Mouse (Mus musculus): Measurements from ENCODE around the gene Gal3st2. TPM values are rescaled to one million over a fixed set of nuclear protein-coding genes. Genes with fewer than 3 reads are reported as not detected.
"Not testable (repeated sequence)": the region's sequence is repeated elsewhere in the genome, so short reads cannot be mapped to it uniquely, and the experiment has no call there.

Gene Gal3st2
- polyA plus RNA-seq, 1 experiment = not detected

GRCm38 (mm10) chr1:93857370-93857769 is 3.7 kb upstream of the Gal3st2 start:
- H3K4me1 ChIP-seq (ENCODE audit: control insufficient read depth, insufficient read depth, low read length) = no peaks in the 10 kb centered on the region
- H3K4me3 ChIP-seq (ENCODE audit: insufficient read depth, low read depth, low read length) = no peak overlapping the region
- 21% methylated on average over 6 of the region's 6 CpGs for WGBS
- H3K27ac ChIP-seq (ENCODE audit: insufficient read depth, low read depth, low read length) = no peak overlapping the region
- no peak for TF ChIP-seq POLR2A (IDR thresholded peaks at IDR 0.05; ENCODE audit: insufficient read depth, low read depth, low read length)
- no peak for TF ChIP-seq CTCF (IDR thresholded peaks at IDR 0.05; ENCODE audit: insufficient read depth, low read depth, low read length)

DNA sequence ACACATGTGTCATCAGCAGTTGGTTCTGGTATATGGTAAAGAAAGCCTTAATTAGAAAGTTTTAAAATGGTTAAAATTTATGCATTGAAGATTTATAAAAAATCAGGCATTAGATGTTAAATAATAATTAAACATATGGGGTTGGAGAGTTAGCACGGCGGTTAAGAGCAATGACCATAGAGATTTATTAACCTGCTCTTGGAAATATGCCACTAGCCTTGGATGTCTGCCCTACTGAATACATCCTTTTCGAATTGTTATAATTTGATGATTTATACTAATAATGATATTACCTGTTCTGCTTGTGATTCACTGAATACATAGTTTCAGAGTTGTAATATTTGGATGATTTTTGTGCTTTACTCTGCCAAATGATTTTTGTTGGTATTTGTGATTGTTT is 3.1 kb upstream of the Gal3st2 start:
- Histone ChIP-seq H3K4me3 (ENCODE audit: insufficient read depth, low read depth, low read length) (no peak overlapping the region), H3K4me1 (ENCODE audit: control insufficient read depth, insufficient read depth, low read length) (no peaks in the 10 kb centered on the region), H3K27ac (ENCODE audit: insufficient read depth, low read depth, low read length) (no peak overlapping the region)
- 71% methylated on average over 3 of the region's 3 CpGs for WGBS
- TF ChIP-seq CTCF (IDR thresholded peaks at IDR 0.05; ENCODE audit: insufficient read depth, low read depth, low read length) (no peak), POLR2A (IDR thresholded peaks at IDR 0.05; ENCODE audit: insufficient read depth, low read depth, low read length) (no peak)

DNA sequence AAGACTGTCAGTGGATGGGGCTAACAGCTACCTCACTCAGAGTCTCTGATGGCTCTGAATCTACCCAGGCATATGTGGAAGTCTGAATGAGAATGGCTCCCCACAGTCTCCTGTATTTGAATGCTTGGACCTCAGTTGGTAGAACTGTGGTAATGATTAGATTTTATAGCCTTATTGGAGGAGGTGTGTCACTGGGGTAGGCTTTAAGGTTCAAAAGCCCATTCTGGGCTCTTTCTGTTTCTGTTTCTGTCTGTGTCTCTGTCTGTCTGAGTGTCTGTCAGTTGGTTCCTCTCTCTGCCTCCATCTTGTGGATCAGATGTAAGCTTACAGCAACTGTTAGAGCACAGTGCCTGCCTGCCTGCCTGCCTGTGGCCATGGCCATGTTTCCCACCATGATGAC is 1.5 kb upstream of the Gal3st2 start:
- no peak overlapping the region for H3K4me3 ChIP-seq (ENCODE audit: insufficient read depth, low read depth, low read length)
- TF ChIP-seq POLR2A (IDR thresholded peaks at IDR 0.05; ENCODE audit: insufficient read depth, low read depth, low read length) (no peak), CTCF (IDR thresholded peaks at IDR 0.05; ENCODE audit: insufficient read depth, low read depth, low read length) (no peak)
- H3K4me1 ChIP-seq (ENCODE audit: control insufficient read depth, insufficient read depth, low read length) = no peaks in the 10 kb centered on the region
- no peak overlapping the region for H3K27ac ChIP-seq (ENCODE audit: insufficient read depth, low read depth, low read length)

DNA sequence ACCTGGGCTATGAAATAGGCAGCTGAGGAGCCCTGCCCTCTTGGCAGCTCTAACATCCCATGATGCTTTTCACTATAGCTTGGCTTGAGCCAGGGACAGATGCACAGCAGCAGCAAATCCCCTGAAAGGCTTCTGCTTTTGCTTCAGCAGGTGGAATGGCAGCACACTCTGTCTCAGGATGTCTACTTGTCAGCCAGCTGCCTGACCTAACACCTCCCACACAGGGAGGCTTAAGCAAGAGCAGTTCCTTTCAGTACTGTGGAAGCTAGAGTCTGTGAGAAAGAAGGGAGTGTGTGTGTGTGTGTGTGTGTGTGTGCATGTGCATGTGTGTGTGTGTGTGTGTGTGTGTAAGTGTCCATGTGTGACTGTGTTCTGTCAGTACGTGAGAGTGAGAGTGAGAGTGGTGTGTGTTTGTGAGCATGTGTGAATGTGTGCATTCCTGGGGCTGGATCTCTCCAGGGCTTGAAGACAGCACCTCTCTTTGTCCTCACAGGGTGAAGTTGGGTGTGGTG is 10.5 kb downstream of the Gal3st2 start:
- not testable (repeated sequence) for H3K4me1 ChIP-seq (ENCODE audit: control insufficient read depth, insufficient read depth, low read length); H3K27ac ChIP-seq (ENCODE audit: insufficient read depth, low read depth, low read length); H3K4me3 ChIP-seq (ENCODE audit: insufficient read depth, low read depth, low read length)
- WGBS = 69% methylated on average over 1 of the region's 1 CpGs

DNA sequence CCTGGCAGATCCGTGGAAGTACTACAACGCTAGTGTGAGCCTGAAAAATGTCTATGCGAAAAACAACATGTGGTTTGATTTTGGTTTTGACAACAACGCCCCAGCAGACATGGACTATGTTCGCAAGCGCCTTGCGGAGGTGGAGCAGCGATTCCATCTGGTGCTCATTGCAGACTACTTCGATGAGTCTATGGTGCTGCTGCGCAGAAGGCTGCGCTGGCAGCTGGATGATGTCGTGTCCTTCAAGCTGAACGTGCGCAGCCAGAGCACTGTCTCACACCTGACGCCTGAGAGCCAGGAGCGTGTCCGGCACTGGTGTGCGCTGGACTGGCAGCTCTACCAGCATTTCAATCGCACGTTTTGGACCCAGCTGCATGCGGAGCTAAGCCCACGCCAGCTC is 13.3 kb downstream of the Gal3st2 start:
- not testable (repeated sequence) for H3K4me1 ChIP-seq (ENCODE audit: control insufficient read depth, insufficient read depth, low read length); H3K4me3 ChIP-seq (ENCODE audit: insufficient read depth, low read depth, low read length); H3K27ac ChIP-seq (ENCODE audit: insufficient read depth, low read depth, low read length)
- 90% methylated on average over 16 of the region's 22 CpGs for WGBS

DNA sequence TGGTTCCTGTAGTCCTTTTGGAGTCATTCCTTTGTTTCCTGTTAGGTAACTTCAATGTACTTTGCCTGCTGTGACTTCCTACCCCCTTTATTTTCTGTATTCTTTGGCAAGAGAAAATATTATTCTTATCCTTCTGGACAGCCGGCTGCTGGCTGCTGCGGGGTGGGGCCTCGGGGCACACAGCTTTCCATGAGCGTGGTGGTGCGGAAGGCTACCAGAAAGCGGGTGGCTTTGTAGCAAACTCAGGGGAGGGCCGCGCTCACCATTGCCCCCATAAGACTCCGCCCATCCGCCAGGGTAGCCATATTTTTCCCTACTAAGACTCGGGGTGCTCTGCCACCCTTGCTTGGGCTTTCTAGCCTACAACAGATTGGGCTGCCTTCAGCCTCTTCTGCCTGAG is 20.7 kb downstream of the Gal3st2 start:
- H3K27ac ChIP-seq (ENCODE audit: insufficient read depth, low read depth, low read length); H3K4me3 ChIP-seq (ENCODE audit: insufficient read depth, low read depth, low read length); H3K4me1 ChIP-seq (ENCODE audit: control insufficient read depth, insufficient read depth, low read length): not testable (repeated sequence)
- WGBS = no CpG with 5 or more reads among the region's 11 CpGs

- H3K4me3 ChIP-seq (ENCODE audit: insufficient read depth, low read depth, low read length); H3K4me1 ChIP-seq (ENCODE audit: control insufficient read depth, insufficient read depth, low read length); H3K27ac ChIP-seq (ENCODE audit: insufficient read depth, low read depth, low read length): not testable (repeated sequence)
- 61% methylated on average over 1 of the region's 1 CpGs for whole genome bisulfite sequencing
These were observed 29.8 kb downstream of the Gal3st2 start for GRCm38 (mm10) chr1:93890936-93891335.

GRCm38 (mm10) chr1:93897395-93897794 is 36.3 kb downstream of the Gal3st2 start:
- WGBS = no CpG with 5 or more reads among the region's 1 CpGs
- H3K27ac ChIP-seq (ENCODE audit: insufficient read depth, low read depth, low read length); H3K4me3 ChIP-seq (ENCODE audit: insufficient read depth, low read depth, low read length); H3K4me1 ChIP-seq (ENCODE audit: control insufficient read depth, insufficient read depth, low read length): not testable (repeated sequence)

GRCm38 (mm10) chr1:93901291-93901690 is 40.2 kb downstream of the Gal3st2 start:
- not testable (repeated sequence) for H3K4me3 ChIP-seq (ENCODE audit: insufficient read depth, low read depth, low read length); H3K27ac ChIP-seq (ENCODE audit: insufficient read depth, low read depth, low read length); H3K4me1 ChIP-seq (ENCODE audit: control insufficient read depth, insufficient read depth, low read length)
- WGBS = 79% methylated on average over 5 of the region's 5 CpGs

DNA sequence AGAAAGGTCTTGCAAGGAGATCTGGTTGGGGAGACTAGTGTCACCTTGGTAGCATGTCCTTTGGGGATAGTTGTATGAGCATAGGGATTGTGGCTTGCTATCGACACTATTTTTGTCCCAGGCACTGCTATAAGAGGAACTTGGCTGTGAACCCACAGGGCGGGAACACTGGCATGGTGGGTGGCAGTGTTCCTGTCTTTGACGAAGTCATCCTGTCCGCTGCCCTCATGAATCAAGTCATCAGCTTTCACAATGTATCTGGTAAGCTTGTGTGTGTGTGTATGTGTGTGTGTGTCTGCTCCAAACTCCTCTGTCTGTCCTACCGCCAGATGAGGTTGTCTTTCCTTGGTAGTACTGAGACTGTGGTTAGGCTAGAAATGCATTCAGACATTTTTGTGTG is 45.6 kb downstream of the Gal3st2 start:
- WGBS = 65% methylated on average over 4 of the region's 5 CpGs
- not testable (repeated sequence) for H3K4me3 ChIP-seq (ENCODE audit: insufficient read depth, low read depth, low read length); H3K27ac ChIP-seq (ENCODE audit: insufficient read depth, low read depth, low read length); H3K4me1 ChIP-seq (ENCODE audit: control insufficient read depth, insufficient read depth, low read length)

DNA sequence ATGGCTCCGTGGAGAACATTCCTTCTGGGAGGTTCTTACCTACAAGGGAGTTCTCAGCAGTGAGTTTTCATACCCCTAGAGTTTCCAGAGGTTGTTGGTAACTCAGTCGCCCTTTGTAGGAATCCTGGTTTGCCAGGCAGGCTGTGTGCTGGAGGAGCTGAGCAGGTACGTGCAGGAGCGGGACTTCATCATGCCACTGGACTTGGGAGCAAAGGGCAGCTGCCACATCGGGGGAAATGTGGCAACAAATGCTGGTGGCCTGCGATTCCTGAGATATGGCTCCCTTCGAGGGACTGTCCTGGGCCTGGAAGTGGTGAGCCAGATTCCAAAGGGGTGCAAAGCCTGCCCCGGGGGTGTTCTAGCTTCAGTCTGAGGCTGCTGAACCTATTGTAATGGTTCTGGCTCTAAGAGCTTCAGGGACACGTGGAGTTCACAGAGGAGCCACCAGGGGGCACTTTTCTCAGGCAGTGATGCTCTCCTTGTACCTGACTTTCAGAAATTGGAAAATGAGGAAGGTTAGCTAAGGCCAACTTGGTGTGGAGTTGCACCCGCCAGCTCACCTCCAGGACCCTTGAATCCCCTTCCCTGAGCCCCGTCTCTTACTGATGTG is 48.0 kb downstream of the Gal3st2 start:
- H3K4me3 ChIP-seq (ENCODE audit: insufficient read depth, low read depth, low read length); H3K4me1 ChIP-seq (ENCODE audit: control insufficient read depth, insufficient read depth, low read length); H3K27ac ChIP-seq (ENCODE audit: insufficient read depth, low read depth, low read length): not testable (repeated sequence)
- WGBS = no CpG with 5 or more reads among the region's 11 CpGs

DNA sequence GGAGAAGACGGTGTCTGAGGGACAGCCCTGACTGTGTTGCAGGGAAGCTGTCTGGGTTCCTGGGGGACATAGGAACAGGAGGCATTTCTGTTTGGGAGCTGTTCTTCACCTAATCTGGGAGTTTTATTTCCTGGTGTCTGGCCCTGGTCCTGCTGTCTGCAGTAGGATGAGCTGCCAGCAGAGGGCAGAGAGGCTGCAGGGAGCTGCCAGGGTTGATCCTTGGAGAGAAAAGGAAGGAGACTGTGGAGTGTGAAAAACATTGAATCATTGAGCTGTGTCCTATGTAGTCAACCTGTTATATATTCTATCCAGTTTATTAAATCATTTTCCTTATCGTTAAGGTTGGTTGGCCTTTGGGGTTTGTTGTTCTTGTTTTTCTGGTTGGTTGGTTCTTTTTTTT is 50.8 kb downstream of the Gal3st2 start:
- H3K27ac ChIP-seq (ENCODE audit: insufficient read depth, low read depth, low read length); H3K4me1 ChIP-seq (ENCODE audit: control insufficient read depth, insufficient read depth, low read length); H3K4me3 ChIP-seq (ENCODE audit: insufficient read depth, low read depth, low read length): not testable (repeated sequence)
- no CpG with 5 or more reads among the region's 2 CpGs for WGBS

DNA sequence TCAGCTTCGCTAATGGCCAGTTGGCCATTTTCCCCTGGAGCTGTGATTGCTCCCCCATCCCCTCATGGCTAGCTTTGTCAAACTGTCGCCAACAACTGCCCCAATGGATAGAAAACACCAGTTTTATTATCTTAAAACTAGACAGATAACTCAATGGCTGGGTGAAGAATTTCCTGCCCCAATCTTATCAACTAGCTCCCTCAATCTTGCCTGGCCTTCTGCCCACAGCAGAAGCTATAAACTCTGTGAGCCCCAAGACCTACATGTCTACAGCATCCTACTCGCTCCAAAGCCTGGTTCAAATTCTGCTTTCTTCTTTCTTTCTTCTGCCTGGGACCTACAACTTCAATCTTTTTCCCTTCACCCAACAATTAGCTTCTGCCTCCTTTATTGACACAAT is 56.1 kb downstream of the Gal3st2 start:
- H3K4me3 ChIP-seq (ENCODE audit: insufficient read depth, low read depth, low read length); H3K27ac ChIP-seq (ENCODE audit: insufficient read depth, low read depth, low read length); H3K4me1 ChIP-seq (ENCODE audit: control insufficient read depth, insufficient read depth, low read length): not testable (repeated sequence)
- WGBS = 91% methylated on average over 3 of the region's 3 CpGs

- H3K4me3 ChIP-seq (ENCODE audit: insufficient read depth, low read depth, low read length); H3K27ac ChIP-seq (ENCODE audit: insufficient read depth, low read depth, low read length); H3K4me1 ChIP-seq (ENCODE audit: control insufficient read depth, insufficient read depth, low read length): not testable (repeated sequence)
- WGBS = 87% methylated on average over 2 of the region's 2 CpGs
These were observed 56.9 kb downstream of the Gal3st2 start, which contains the start of gene Gal3st2b for GRCm38 (mm10) chr1:93918011-93918410. Gene Gal3st2b (plus strand): TSS chr1:93918311.

DNA sequence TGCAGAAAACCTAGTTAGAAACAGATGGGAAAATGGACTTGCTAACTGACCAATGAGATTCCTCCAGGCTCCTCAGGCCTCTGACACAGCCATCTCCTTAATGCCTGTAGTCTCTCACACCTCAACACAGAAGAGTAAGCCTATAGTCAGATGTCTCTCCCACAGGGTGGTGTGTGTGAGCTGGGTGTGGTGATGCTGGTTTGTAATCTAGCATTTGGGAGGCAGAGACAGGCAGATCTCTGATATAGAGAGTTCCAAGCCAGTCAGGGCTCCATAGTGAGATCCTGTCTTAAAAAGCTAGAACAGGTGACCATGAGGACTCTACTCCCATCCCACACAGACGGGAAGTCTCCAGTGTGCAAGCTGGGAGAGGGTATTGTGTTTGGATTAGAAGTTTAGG is 57.7 kb downstream of the Gal3st2 start:
- H3K4me3 ChIP-seq (ENCODE audit: insufficient read depth, low read depth, low read length); H3K27ac ChIP-seq (ENCODE audit: insufficient read depth, low read depth, low read length); H3K4me1 ChIP-seq (ENCODE audit: control insufficient read depth, insufficient read depth, low read length): not testable (repeated sequence)
- 75% methylated on average over 1 of the region's 1 CpGs for WGBS
